Mouse (Mus musculus) forebrain, embryonic 15.5 days (tissue): ENCODE measurements around the gene Tmprss5. TPM values are rescaled to one million over a fixed set of nuclear protein-coding genes. Genes with fewer than 3 reads are reported as not detected.

Experiments used
- ATAC-seq: fragments of 200-750 bp; cut with Nextera tagmentation; replicated peaks from 2 replicates; pipeline ENCODE4 v1.8.0; 2017; ENCODE audit warnings: mild to moderate bottlenecking, moderate TSS enrichment, moderate library complexity
- H3K27ac ChIP-seq: fragments of 300-500 bp; sonication (generic); replicated peaks from 2 replicates; pipeline ENCODE4 v1.5.1; 2015; ENCODE audit warnings: mild to moderate bottlenecking, inconsistent platforms
- H3K27me3 ChIP-seq: fragments of 300-500 bp; sonication (generic); 2 replicates; pipeline ENCODE4 v1.6.1; 2015; ENCODE audit warnings: inconsistent platforms
- H3K36me3 ChIP-seq: fragments of 300-500 bp; sonication (generic); 2 replicates; pipeline ENCODE4 v1.6.1; 2015; ENCODE audit warnings: mild to moderate bottlenecking, inconsistent platforms
- H3K4me1 ChIP-seq: fragments of 300-500 bp; sonication (generic); 2 replicates; pipeline ENCODE4 v1.6.1; 2015; ENCODE audit warnings: inconsistent platforms
- H3K4me2 ChIP-seq: fragments of 300-500 bp; sonication (generic); replicated peaks from 2 replicates; pipeline ENCODE4 v1.6.1; 2015; ENCODE audit warnings: mild to moderate bottlenecking, inconsistent platforms
- H3K4me3 ChIP-seq: fragments of 300-500 bp; sonication (generic); 2 replicates; pipeline ENCODE4 v1.5.1; 2015; ENCODE audit warnings: mild to moderate bottlenecking, inconsistent platforms
- H3K9ac ChIP-seq: fragments of 300-500 bp; sonication (generic); replicated peaks from 2 replicates; pipeline ENCODE4 v1.6.1; 2015; ENCODE audit warnings: mild to moderate bottlenecking, inconsistent platforms
- H3K9me3 ChIP-seq: fragments of 300-500 bp; sonication (generic); 2 replicates; pipeline ENCODE4 v1.6.1; 2016; ENCODE audit warnings: inconsistent platforms
- WGBS: fragments of 180-500 bp; shearing (Covaris S2); methylation state at CpG from one replicate; pipeline ENCODE4 v1.1.7; 2015; ENCODE audit warnings: mixed read lengths; 5-methylcytosine and 5-hydroxymethylcytosine counted together
- polyA plus RNA-seq: library from polyadenylated mRNA; unstranded; fragments of >200 nt; fragmentation: Nextera tagmentation; extraction: Ambion mirVana; gene quantifications from 2 replicates; pipeline ENCODE4 v1.2.1, GENCODE M21; 2015

Gene Tmprss5
- polyA plus RNA-seq, result 1.2 and 1.7 TPM in 2 replicates

DNA sequence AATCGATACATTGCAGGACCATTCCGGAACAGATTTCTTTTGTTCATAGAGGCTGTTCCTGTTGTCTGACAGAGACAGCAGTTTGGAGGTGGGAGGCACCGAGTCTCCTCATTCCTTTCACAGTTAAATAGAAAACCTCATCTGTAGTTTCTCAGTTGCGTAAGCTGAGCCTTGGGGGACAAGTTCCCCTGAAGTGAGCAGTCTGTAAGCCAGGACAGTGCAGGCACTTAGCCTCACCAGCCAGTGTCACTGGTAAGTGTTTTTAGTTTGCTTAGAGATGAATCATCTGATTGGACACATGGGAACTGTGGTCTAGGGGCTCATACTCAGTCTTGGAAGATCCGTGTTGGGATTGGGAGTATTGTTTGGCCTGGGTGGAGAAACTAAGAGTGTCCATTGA is at the start of gene Tmprss5:
Tmprss5 (plus strand) TSS at position 154 of the 400 bp plus-strand sequence.
- ATAC-seq, result no peak
- no peak within 1 kb of the TSS for H3K4me2 ChIP-seq
- H3K27ac ChIP-seq, result no peak within 1 kb of the TSS
- WGBS, result 59% methylated on average over 5 of the region's 5 CpGs
- no peak within 1 kb of the TSS for H3K9ac ChIP-seq
- no peak within 1 kb of the TSS for H3K4me3 ChIP-seq
- H3K4me1 ChIP-seq, result no peaks in the 10 kb centered on the region
- H3K27me3 ChIP-seq, result no peaks in the 10 kb centered on the region
- H3K9me3 ChIP-seq, result no peaks in the 10 kb centered on the region
- H3K36me3 ChIP-seq, result peaks cover 29% of the 10 kb centered on the region

DNA sequence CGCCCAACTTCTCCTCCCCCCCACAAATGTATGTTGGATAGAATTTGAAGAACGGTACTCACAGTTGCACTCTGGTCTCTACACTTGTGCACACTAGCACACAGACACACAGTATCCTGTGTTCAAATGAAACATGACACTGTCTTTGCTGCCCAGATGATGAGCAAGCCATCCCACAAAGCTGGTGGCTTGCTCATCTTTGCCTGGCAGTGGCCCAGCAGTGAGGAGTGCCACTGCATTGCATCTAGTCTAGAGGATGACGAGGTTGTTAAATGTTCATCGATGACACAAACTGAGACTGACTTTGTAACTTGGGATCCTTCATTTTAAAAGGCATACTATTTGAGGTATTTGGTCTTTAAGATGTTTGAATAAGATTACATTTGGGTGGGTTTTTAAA is 46.3 kb upstream of the Tmprss5 start:
- H3K36me3 ChIP-seq, result peaks cover 60% of the 10 kb centered on the region
- H3K9ac ChIP-seq, result no peak overlapping the region
- H3K27ac ChIP-seq, result no peak overlapping the region
- H3K4me3 ChIP-seq, result no peak overlapping the region
- H3K27me3 ChIP-seq, result no peaks in the 10 kb centered on the region
- ATAC-seq, result no peak
- no peaks in the 10 kb centered on the region for H3K9me3 ChIP-seq
- H3K4me2 ChIP-seq, result no peak overlapping the region
- H3K4me1 ChIP-seq, result no peaks in the 10 kb centered on the region
- WGBS, result 94% methylated on average over 4 of the region's 4 CpGs

DNA sequence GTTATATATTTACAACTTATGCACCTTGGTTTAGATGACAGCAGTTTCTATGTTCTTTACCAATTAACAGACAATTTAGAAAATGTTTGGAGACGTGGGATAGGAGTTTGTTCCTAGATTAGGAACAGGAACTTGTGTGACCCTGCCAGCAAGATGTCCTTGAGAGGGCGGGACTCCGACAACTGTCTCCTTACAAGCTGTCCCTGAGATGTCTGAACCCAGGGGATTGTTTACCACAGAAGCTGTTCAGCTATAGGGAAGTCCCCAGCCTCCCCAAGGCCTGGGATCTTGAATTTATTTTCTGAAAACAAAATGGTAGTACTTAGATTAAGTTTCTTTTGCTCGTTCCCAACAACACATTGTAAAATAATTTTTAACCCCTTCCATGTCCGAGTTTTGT is 30.2 kb upstream of the Tmprss5 start:
- Histone ChIP-seq H3K27ac (no peak overlapping the region), H3K36me3 (no peaks in the 10 kb centered on the region), H3K4me1 (peaks cover 4% of the 10 kb centered on the region), H3K9ac (no peak overlapping the region), H3K4me2 (no peak overlapping the region), H3K4me3 (no peak overlapping the region), H3K27me3 (no peaks in the 10 kb centered on the region), H3K9me3 (no peaks in the 10 kb centered on the region)
- 80% methylated on average over 5 of the region's 5 CpGs for WGBS
- no peak for ATAC-seq

DNA sequence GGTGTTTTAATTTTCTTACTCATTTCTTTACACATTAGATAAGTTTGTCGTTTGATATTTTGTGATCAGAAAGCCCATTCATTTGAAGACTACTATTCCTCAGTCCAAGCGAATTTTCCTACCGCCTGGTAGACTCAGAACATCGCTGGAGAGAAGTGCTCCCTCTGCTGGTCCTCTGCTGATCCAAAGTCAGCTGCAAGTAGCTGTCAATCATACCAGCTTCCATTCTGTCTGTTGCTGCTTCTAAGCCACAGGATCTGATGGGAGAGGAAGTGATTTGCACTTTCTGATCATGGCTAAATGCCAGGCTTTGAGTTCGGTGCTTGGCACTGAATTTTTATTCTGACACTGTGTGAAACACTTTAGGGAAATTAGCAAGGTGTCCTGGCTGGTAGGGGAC is 29.7 kb upstream of the Tmprss5 start:
- Histone ChIP-seq H3K27ac (no peak overlapping the region), H3K9me3 (no peaks in the 10 kb centered on the region), H3K9ac (no peak overlapping the region), H3K36me3 (no peaks in the 10 kb centered on the region), H3K4me2 (no peak overlapping the region), H3K4me1 (peaks cover 8% of the 10 kb centered on the region), H3K27me3 (no peaks in the 10 kb centered on the region), H3K4me3 (no peak overlapping the region)
- 13% methylated on average over 5 of the region's 5 CpGs for WGBS
- no peak for ATAC-seq

DNA sequence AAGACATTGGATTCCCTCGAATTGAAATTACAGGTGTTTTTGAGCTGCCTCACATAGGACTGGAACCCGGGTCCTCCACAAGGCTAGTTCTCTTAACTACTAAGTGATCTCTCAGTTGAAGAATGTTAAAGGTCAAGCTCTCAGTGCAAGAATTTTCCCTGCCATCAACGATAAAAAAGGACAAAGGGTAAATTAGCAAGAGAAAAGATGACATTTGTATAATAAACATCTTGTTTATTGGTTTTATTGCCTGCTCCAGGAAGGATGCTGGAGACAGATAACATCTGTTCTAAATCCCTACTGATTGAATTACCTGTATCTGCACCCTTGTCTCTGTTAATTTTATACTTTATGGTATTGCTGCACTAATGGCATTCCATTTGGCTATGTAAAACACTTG is 27.0 kb upstream of the Tmprss5 start:
- Histone ChIP-seq H3K27me3 (no peaks in the 10 kb centered on the region), H3K4me1 (peaks cover 15% of the 10 kb centered on the region), H3K27ac (no peak overlapping the region), H3K4me3 (no peak overlapping the region), H3K9ac (no peak overlapping the region), H3K4me2 (no peak overlapping the region), H3K36me3 (peaks cover 6% of the 10 kb centered on the region; the same call in 1 of the 2 replicates), H3K9me3 (no peaks in the 10 kb centered on the region)
- 90% methylated on average over 3 of the region's 3 CpGs for WGBS
- no peak for ATAC-seq

DNA sequence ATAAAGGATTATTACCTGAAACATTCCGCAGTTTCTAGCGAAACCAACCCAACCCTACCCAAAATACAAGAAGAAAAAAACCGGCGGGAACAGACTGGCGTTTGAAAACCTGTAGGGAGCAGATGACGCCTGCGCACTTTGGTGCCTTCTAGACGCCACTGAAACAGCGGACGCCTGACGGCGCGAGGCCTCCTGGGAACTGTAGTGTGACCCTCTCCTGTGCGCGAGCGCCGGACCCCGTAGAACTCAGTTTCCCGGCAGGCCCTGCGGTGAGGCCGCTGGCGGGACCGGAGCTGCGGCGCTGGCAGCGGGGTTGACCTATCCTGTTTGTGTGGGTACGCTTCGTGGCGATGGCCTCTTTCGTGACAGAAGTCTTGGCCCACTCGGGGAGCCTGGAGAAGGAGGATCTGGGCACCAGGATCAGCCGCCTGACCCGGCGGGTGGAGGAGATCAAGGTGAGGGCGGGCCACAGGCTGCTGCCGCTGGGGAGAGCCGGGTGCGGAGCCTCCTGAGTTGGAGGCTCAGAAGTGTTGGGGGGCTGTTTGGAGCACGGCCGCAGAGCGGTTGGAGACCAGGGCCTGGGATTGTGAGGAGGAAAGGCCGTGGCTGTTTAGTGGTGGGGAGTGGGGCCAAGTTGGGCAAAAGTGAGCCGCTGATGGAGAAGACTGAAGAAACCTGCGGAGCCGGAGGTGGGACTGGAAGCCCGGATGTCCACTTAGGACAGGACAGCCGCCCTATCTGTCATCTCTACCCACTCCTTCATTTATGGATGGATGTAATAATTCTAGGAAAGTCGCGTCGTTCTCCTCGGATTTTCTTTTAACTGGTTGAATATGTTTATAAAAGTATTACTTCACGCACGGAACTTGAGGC is 25.5 kb upstream of the Tmprss5 start, which contains the start of gene Zw10:
Zw10 (plus strand) TSS at position 281 of the 873 bp plus-strand sequence.
- peak within 1 kb of the TSS; percentile 64 for H3K4me2 ChIP-seq
- H3K4me3 ChIP-seq, result peak within 1 kb of the TSS; percentile 87
- peaks cover 14% of the 10 kb centered on the region for H3K36me3 ChIP-seq
- WGBS, result under 1% methylated on average over 53 of the region's 53 CpGs
- ATAC-seq, result peak; percentile 100
- no peaks in the 10 kb centered on the region for H3K27me3 ChIP-seq
- H3K9ac ChIP-seq, result peak within 1 kb of the TSS; percentile 85
- peaks cover 15% of the 10 kb centered on the region for H3K4me1 ChIP-seq
- H3K27ac ChIP-seq, result peak within 1 kb of the TSS; percentile 68
- H3K9me3 ChIP-seq, result no peaks in the 10 kb centered on the region

DNA sequence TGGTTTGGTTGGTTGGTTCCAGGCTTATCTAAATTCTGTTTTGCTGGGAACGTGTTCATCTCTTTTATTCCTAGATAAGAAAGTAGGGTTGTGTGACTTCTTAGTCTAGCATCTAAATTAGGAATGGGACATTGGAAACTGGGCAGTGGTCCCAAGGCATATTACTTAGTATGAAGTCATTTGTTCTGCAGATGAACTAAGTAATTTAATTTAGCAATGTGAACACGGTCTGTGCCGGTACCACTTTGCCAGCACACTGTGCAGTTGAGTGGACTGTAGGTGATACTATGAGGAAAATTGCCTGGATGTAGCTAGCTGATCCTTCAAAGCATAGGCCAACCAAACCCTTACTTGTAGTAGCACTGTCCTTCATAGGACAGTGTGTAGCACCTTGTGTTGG is 4.2 kb upstream of the Tmprss5 start:
- no peak for ATAC-seq
- Histone ChIP-seq H3K27ac (no peak overlapping the region), H3K27me3 (no peaks in the 10 kb centered on the region), H3K9ac (no peak overlapping the region), H3K9me3 (no peaks in the 10 kb centered on the region), H3K4me1 (no peaks in the 10 kb centered on the region), H3K4me2 (no peak overlapping the region), H3K36me3 (peaks cover 59% of the 10 kb centered on the region), H3K4me3 (no peak overlapping the region)
- 96% methylated on average over 3 of the region's 3 CpGs for WGBS

DNA sequence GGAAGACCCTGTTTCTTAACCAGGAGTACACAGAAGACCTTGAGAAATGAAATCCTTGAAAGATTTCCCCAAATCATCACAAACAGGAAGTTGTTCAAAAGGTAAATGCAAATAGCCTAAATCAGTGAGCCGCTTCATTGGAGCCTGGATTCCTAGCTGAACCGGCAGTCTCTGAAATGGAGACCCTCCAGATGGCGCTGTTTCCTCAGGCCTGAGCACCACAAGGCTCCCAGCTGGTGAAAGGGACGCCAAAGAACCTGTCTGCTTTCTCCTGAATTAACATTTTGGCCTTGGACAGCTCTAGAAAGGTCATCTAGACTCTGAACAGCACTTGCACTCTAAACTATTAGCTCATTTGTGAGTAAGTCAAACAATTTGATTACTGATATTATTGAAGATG is 501 bp downstream of the Tmprss5 start:
- no peak for ATAC-seq
- H3K36me3 ChIP-seq, result peaks cover 29% of the 10 kb centered on the region
- no peak overlapping the region for H3K9ac ChIP-seq
- 3% methylated on average over 4 of the region's 4 CpGs for WGBS
- no peaks in the 10 kb centered on the region for H3K9me3 ChIP-seq
- no peak overlapping the region for H3K4me3 ChIP-seq
- H3K4me1 ChIP-seq, result no peaks in the 10 kb centered on the region
- H3K27me3 ChIP-seq, result no peaks in the 10 kb centered on the region
- H3K27ac ChIP-seq, result no peak overlapping the region
- no peak overlapping the region for H3K4me2 ChIP-seq

DNA sequence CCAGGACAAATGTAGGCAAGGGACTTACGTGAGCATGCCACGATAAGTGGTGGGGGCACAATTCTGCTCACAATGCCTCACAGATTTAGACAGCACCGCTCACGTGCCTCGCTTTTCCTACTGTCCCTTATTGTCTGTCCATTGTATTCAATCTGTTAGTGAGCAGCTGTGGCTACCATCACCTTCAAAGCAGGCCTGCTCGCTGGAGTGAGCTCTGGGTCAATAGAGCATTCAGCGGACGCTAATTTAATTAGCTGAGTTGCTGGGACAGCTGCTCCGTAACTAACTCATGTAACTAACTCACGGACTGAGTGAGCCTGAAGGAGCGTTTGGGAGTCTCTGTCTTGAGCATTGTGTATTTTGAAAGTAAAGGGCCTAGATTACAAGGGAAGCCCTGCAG is 6.3 kb downstream of the Tmprss5 start:
- Histone ChIP-seq H3K27me3 (no peaks in the 10 kb centered on the region), H3K4me1 (0 out of 2 replicates have a peak, but pooled peaks cover 3% of the 10 kb centered on the region), H3K36me3 (no peaks in the 10 kb centered on the region), H3K9me3 (no peaks in the 10 kb centered on the region), H3K4me3 (no peak overlapping the region), H3K27ac (no peak overlapping the region), H3K9ac (no peak overlapping the region), H3K4me2 (no peak overlapping the region)
- no peak for ATAC-seq
- WGBS, result 8% methylated on average over 11 of the region's 11 CpGs

DNA sequence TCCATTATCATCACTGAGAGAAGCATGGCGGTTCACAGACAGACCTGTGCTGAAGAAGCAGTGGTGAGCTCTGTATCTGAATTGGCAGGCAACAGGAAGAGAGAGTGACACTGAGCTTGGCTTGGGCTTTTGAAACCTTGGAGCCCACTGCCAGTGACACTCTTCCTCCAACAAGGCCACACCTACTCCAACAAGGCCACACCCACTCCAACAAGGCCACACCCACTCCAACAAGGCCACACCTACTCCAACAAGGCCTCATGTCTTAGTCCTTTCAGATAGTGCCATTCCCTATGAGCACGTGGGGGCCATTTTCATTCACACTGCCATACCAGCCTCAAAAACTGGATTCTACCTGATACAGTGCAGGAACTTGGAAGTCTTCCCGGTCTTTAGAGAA is 17.8 kb downstream of the Tmprss5 start:
- Histone ChIP-seq H3K4me3 (no peak overlapping the region), H3K4me2 (no peak overlapping the region), H3K4me1 (peaks cover 10% of the 10 kb centered on the region), H3K36me3 (no peaks in the 10 kb centered on the region), H3K9ac (no peak overlapping the region), H3K27me3 (no peaks in the 10 kb centered on the region), H3K27ac (no peak overlapping the region), H3K9me3 (no peaks in the 10 kb centered on the region)
- WGBS, result 94% methylated on average over 3 of the region's 3 CpGs
- no peak for ATAC-seq

DNA sequence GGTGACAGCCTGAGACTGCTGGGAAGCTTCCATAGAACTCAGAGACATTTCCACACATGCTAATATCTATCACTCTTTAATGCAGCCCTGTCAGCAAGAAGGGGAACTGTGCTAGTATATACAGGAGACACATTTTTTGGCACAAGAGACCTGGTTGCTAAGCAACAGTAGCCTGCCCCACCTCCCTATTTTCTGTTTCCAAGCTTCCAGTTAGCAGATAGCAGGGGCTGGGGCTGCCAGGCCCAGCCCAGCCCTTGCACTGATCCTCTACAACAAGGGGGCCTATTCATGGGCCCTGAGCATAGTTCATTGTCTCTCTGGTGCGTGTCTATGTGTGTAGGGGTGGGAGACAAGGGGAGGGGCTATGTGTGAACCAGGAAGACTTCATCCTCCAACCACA is 21.3 kb downstream of the Tmprss5 start:
- Histone ChIP-seq H3K27me3 (no peaks in the 10 kb centered on the region), H3K36me3 (no peaks in the 10 kb centered on the region), H3K4me2 (no peak overlapping the region), H3K4me3 (no peak overlapping the region), H3K27ac (no peak overlapping the region), H3K4me1 (peaks cover 10% of the 10 kb centered on the region), H3K9me3 (no peaks in the 10 kb centered on the region), H3K9ac (no peak overlapping the region)
- 0% methylated on average over 1 of the region's 1 CpGs for WGBS
- peak; percentile 87 for ATAC-seq

DNA sequence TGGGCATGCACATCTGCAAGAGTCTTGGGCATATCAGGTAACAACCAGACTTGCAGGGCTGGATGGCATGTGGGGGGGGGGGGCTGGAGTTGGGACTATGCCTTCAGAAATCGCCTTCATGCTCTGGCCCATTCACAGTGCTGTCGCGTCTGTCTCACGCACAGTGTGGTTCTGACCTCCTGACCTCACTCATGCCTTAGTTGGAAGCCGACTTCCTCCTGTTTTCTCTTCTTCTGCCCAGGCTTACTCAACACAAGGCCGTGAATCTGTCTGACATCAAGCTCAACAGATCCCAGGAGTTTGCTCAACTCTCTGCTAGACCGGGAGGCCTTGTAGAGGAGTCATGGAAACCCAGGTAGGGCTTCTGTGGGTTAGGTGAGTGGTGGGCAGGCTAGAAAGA is 28.0 kb downstream of the Tmprss5 start:
- WGBS, result 69% methylated on average over 7 of the region's 7 CpGs
- no peaks in the 10 kb centered on the region for H3K36me3 ChIP-seq
- no peak overlapping the region for H3K4me2 ChIP-seq
- ATAC-seq, result no peak
- no peak overlapping the region for H3K4me3 ChIP-seq
- H3K9ac ChIP-seq, result no peak overlapping the region
- no peaks in the 10 kb centered on the region for H3K9me3 ChIP-seq
- H3K27me3 ChIP-seq, result no peaks in the 10 kb centered on the region
- no peak overlapping the region for H3K27ac ChIP-seq
- H3K4me1 ChIP-seq, result no peaks in the 10 kb centered on the region
